Mouse (Mus musculus) CH12.LX (cell line): ENCODE data around the gene Hebp1. TPM values are rescaled to one million over a fixed set of nuclear protein-coding genes. Genes with fewer than 3 reads are reported as not detected.

Experiments used
- DNase-seq: peaks from one replicate; pipeline ENCODE4 v3.0.0-alpha.2; 2013; ENCODE audit errors: extremely low read depth
- H3K27ac ChIP-seq: 2 replicates; pipeline ENCODE4 v1.5.1; 2012; ENCODE audit warnings: low read depth, mild to moderate bottlenecking, control low read depth, moderate library complexity; ENCODE audit not compliant: insufficient read depth
- H3K27me3 ChIP-seq: replicated peaks from 2 replicates; pipeline ENCODE3; 2012; ENCODE audit warnings: inconsistent platforms
- H3K36me3 ChIP-seq, 2 experiments: replicated peaks in 1 of 2; 2 replicates each; pipeline versions ENCODE3 to v1.6.1; 2012; ENCODE audit warnings: inconsistent platforms in 1 of 2, low read length in 1 of 2, mild to moderate bottlenecking in 1 of 2, mixed read lengths in 1 of 2, moderate library complexity in 1 of 2; ENCODE audit not compliant: control insufficient read depth in 1 of 2, insufficient read depth in 1 of 2
- H3K4me1 ChIP-seq, 2 experiments: 2 replicates each; pipeline ENCODE4 v1.6.1; 2012; ENCODE audit warnings: inconsistent platforms in 1 of 2, moderate library complexity in 1 of 2; ENCODE audit not compliant: insufficient read depth in 2 of 2, control insufficient read depth in 1 of 2
- H3K4me2 ChIP-seq: 2 replicates; pipeline ENCODE4 v1.6.1; 2012; ENCODE audit warnings: low read depth, mild to moderate bottlenecking, control low read depth; ENCODE audit not compliant: poor library complexity, insufficient read depth, severe bottlenecking
- H3K4me3 ChIP-seq, 3 experiments: fragments of 150-350 bp in 1 of 3; sonication (generic) in 1 of 3; replicated peaks in 1 of 3; 2 replicates each; pipeline versions ENCODE3 to v1.5.1; 2011 to 2012; ENCODE audit warnings: low read depth in 2 of 3, low read length in 2 of 3, mild to moderate bottlenecking in 2 of 3, moderate library complexity in 2 of 3, control low read depth in 1 of 3, improper control_type of control experiment in 1 of 3, inconsistent platforms in 1 of 3, mixed read lengths in 1 of 3; ENCODE audit not compliant: poor library complexity in 1 of 3
- H3K79me2 ChIP-seq: replicated peaks from 2 replicates; pipeline ENCODE4 v1.6.1; 2012; ENCODE audit warnings: mild to moderate bottlenecking, moderate library complexity; ENCODE audit not compliant: control insufficient read depth, poor library complexity, insufficient read depth, severe bottlenecking; ENCODE audit errors: extremely low read depth
- H3K9ac ChIP-seq: 2 replicates; pipeline ENCODE4 v1.6.1; 2012; ENCODE audit warnings: low read depth, mild to moderate bottlenecking, control low read depth, moderate library complexity; ENCODE audit not compliant: insufficient read depth
- H3K9me3 ChIP-seq: replicated peaks from 2 replicates; pipeline ENCODE3; 2012; ENCODE audit warnings: low read length, inconsistent platforms, mixed read lengths
- BHLHE40 ChIP-seq: IDR thresholded peaks from 2 replicates; pipeline ENCODE4 v1.6.1; 2011; ENCODE audit warnings: mild to moderate bottlenecking, low read depth, low read length, improper control_type of control experiment
- CHD1 ChIP-seq: IDR thresholded peaks from 2 replicates; pipeline ENCODE4 v1.6.1; 2012; ENCODE audit warnings: low read depth, low read length, improper control_type of control experiment, inconsistent platforms
- CHD2 ChIP-seq: IDR thresholded peaks from 2 replicates; pipeline ENCODE4 v1.6.1; 2011; ENCODE audit warnings: low read length, improper control_type of control experiment
- CTCF ChIP-seq, 2 experiments: IDR thresholded peaks in 1 of 2; conservative IDR thresholded peaks in 1 of 2; 2 replicates each; pipeline ENCODE4 v1.5.1; 2011 to 2012; ENCODE audit warnings: low read depth in 2 of 2, low read length in 2 of 2, improper control_type of control experiment in 1 of 2, inconsistent platforms in 1 of 2, mild to moderate bottlenecking in 1 of 2, moderate library complexity in 1 of 2
- E2F4 ChIP-seq: IDR thresholded peaks from 2 replicates; pipeline ENCODE4 v1.6.1; 2011; ENCODE audit warnings: low read depth, low read length, improper control_type of control experiment; ENCODE audit not compliant: insufficient replicate concordance
- ETS1 ChIP-seq: conservative IDR thresholded peaks from 2 replicates; pipeline ENCODE4 v1.6.1; 2012; ENCODE audit warnings: low read depth, mild to moderate bottlenecking, inconsistent platforms, low read length, improper control_type of control experiment, moderate library complexity
- HCFC1 ChIP-seq: IDR thresholded peaks from 2 replicates; pipeline ENCODE4 v1.6.1; 2012; ENCODE audit warnings: low read depth, mild to moderate bottlenecking, inconsistent platforms, low read length, improper control_type of control experiment
- IRF4 ChIP-seq: IDR thresholded peaks from 2 replicates; pipeline ENCODE4 v1.6.1; 2014; ENCODE audit warnings: low read depth, mild to moderate bottlenecking, inconsistent platforms, low read length, improper control_type of control experiment
- KAT2A ChIP-seq: IDR thresholded peaks from 2 replicates; pipeline ENCODE4 v1.6.1; 2012; ENCODE audit warnings: low read length, improper control_type of control experiment, inconsistent platforms; ENCODE audit not compliant: insufficient replicate concordance
- MAFK ChIP-seq: IDR thresholded peaks from 2 replicates; pipeline ENCODE4 v1.6.1; 2011; ENCODE audit warnings: low read length, improper control_type of control experiment; ENCODE audit not compliant: insufficient replicate concordance
- NELFE ChIP-seq: IDR thresholded peaks from 2 replicates; pipeline ENCODE4 v1.6.1; 2011; ENCODE audit warnings: low read depth, low read length, improper control_type of control experiment
- PAX5 ChIP-seq: IDR thresholded peaks from 2 replicates; pipeline ENCODE4 v1.6.1; 2012; ENCODE audit warnings: low read length, inconsistent platforms, mixed read lengths
- POLR2AphosphoS2 ChIP-seq: IDR thresholded peaks from 2 replicates; pipeline ENCODE4 v1.6.1; 2011; ENCODE audit warnings: low read depth, low read length, improper control_type of control experiment
- RCOR1 ChIP-seq: conservative IDR thresholded peaks from 2 replicates; pipeline ENCODE4 v1.6.1; 2012; ENCODE audit warnings: low read depth, mild to moderate bottlenecking, inconsistent platforms, low read length, improper control_type of control experiment
- SMC3 ChIP-seq: IDR thresholded peaks from 2 replicates; pipeline ENCODE4 v1.6.1; 2011; ENCODE audit warnings: low read depth, low read length, improper control_type of control experiment
- UBTF ChIP-seq: IDR thresholded peaks from 2 replicates; pipeline ENCODE4 v1.6.1; 2012; ENCODE audit warnings: low read depth, mild to moderate bottlenecking, inconsistent platforms, low read length, improper control_type of control experiment, moderate library complexity
- USF1 ChIP-seq: IDR thresholded peaks from 2 replicates; pipeline ENCODE4 v1.6.1; 2014; ENCODE audit warnings: low read depth, mild to moderate bottlenecking, inconsistent platforms, low read length, improper control_type of control experiment
- ZC3H11A ChIP-seq: IDR thresholded peaks from 2 replicates; pipeline ENCODE4 v1.6.1; 2012; ENCODE audit warnings: low read depth, mild to moderate bottlenecking, inconsistent platforms, low read length, improper control_type of control experiment
- ZKSCAN1 ChIP-seq: IDR thresholded peaks from 2 replicates; pipeline ENCODE4 v1.6.1; 2012; ENCODE audit warnings: low read depth, inconsistent platforms, low read length, improper control_type of control experiment, borderline replicate concordance
- dilution Hi-C: fragments of 300-500 bp; cut with MboI; formaldehyde crosslinking; loops from 2 replicates; pipeline ENCODE4 v1.14.3; 2020; ENCODE audit warnings: low sequenced_read_pairs; ENCODE audit not compliant: extremely low pct_unique_long_range_greater_than_20kb, extremely low pct_ligation_motif_present
- in situ Hi-C: fragments of 300-500 bp; cut with MboI; formaldehyde crosslinking; loops from 3 replicates; pipeline ENCODE4 v1.14.3; 2019; ENCODE audit warnings: low sequenced_read_pairs, low pct_ligation_motif_present, low pct_unique_long_range_greater_than_20kb, mixed read lengths
- polyA plus RNA-seq: library from polyadenylated mRNA; unstranded; fragments of >175 nt; gene quantifications from 2 replicates; pipeline ENCODE4 v1.2.1, GENCODE M21; 2012; ENCODE audit warnings: low read depth; ENCODE audit not compliant: insufficient read length
- total RNA-seq, 2 experiments: library from RNA; depleted of rRNA; stranded (reverse); fragments of 300-350 nt in 1 of 2; fragments of >200 nt in 1 of 2; gene quantifications; 2 replicates each; pipeline ENCODE4 v1.2.3; 2012 to 2014

Hebp1 gene
- total and polyA plus RNA-seq, 3 experiments: not detected

GRCm38 (mm10) chr6:135206909-135207308, 9.1 kb upstream of the Hebp1 start:
- no peak overlapping the region for H3K27ac ChIP-seq
- H3K79me2 ChIP-seq: no peaks in the 10 kb centered on the region
- TF ChIP-seq NELFE (no peak), MAFK (no peak), BHLHE40 (no peak), USF1 (no peak), ZC3H11A (no peak), E2F4 (no peak), POLR2AphosphoS2 (no peak), CHD1 (no peak), SMC3 (no peak), CHD2 (no peak), UBTF (no peak), HCFC1 (no peak), PAX5 (no peak), CTCF (conservative IDR thresholded peaks at IDR 0.05 in 1 of 2, IDR thresholded peaks at IDR 0.05 in 1 of 2; ENCODE audit: low read depth in 2 of 2, low read length in 2 of 2) (no peak), KAT2A (no peak), ZKSCAN1 (no peak), ETS1 (no peak), IRF4 (no peak)
- H3K9ac ChIP-seq: no peak overlapping the region
- H3K9me3 ChIP-seq: no peaks in the 10 kb centered on the region
- no peak overlapping the region for H3K4me3 ChIP-seq
- no peaks in the 10 kb centered on the region for H3K27me3 ChIP-seq
- in situ Hi-C loops (no loop called here), dilution Hi-C loops (no loop called here)
- H3K36me3 ChIP-seq: no peaks in the 10 kb centered on the region
- no peaks in the 10 kb centered on the region for H3K4me1 ChIP-seq
- DNase-seq: no peak
- H3K4me2 ChIP-seq: no peak overlapping the region

GRCm38 (mm10) chr6:135205802-135206201, 8.0 kb upstream of the Hebp1 start:
- H3K4me1 ChIP-seq: no peaks in the 10 kb centered on the region
- H3K27ac ChIP-seq: no peak overlapping the region
- H3K27me3 ChIP-seq: no peaks in the 10 kb centered on the region
- H3K4me2 ChIP-seq: no peak overlapping the region
- no peak overlapping the region for H3K4me3 ChIP-seq
- H3K9me3 ChIP-seq: no peaks in the 10 kb centered on the region
- no peak for DNase-seq
- H3K36me3 ChIP-seq: no peaks in the 10 kb centered on the region
- H3K79me2 ChIP-seq: no peaks in the 10 kb centered on the region
- in situ Hi-C loops (no loop called here), dilution Hi-C loops (no loop called here)
- TF ChIP-seq RCOR1 (no peak), CHD1 (no peak), NELFE (no peak), USF1 (no peak)
- no peak overlapping the region for H3K9ac ChIP-seq
